ENCODE assay signal across 13 mouse cellular contexts in genomic region chr7:121677105-121677753, GRCm38 (mm10). TPM values are rescaled to one million over a fixed set of nuclear protein-coding genes. Genes with fewer than 3 reads are reported as not detected.
DNase-seq lines count a peak whose midpoint lies in the region; TF ChIP-seq lines count a peak whose summit lies in the region.
"Had no signal": no experiment of that assay in that cellular context is flagged by ENCODE, and none has a peak within 500 bp of the region (broad histone marks: within the 10 kb centered on the region; RNA-seq: fewer than 3 reads in every experiment).

No protein-coding gene starts in this region.

- no peak for TF ChIP-seq CTCF in brain, embryonic 14.5 days (IDR thresholded peaks at IDR 0.05; ENCODE audit: borderline replicate concordance, extremely low read depth, insufficient read depth, insufficient read length)

- no peak for TF ChIP-seq POLR2A in brain, embryonic 14.5 days (IDR thresholded peaks at IDR 0.05; ENCODE audit: borderline replicate concordance, extremely low read depth, insufficient read depth, insufficient read length, poor library complexity, severe bottlenecking)

- intact Hi-C loops in left cerebral cortex, postnatal 4 days (cut with DNase I): no loop called here
- intact Hi-C loops in heart, postnatal 25 days (cut with DNase I): no loop called here

- DNase-seq in cerebellum, adult 11 months: peak; percentile 17
- no peak for DNase-seq in cerebellum, adult 8-10 months
- peak; percentile 49 for DNase-seq in left cerebral cortex, postnatal 4 days
- DNase-seq in left cerebral cortex, adult 11 months (ENCODE audit: low spot score): no peak
- peak; percentile 81 for DNase-seq in brain, embryonic 14.5 days (ENCODE audit: low read depth)
- peak; percentile 31 for DNase-seq in kidney, adult 9 months
- DNase-seq in embryo, embryonic 11 days: no peak
- no peak for DNase-seq in heart, postnatal 25 days (ENCODE audit: low spot score)
- DNase-seq: right cerebral cortex, adult 18-20 months had no signal

RNA-seq across cellular contexts. Expression of gene Usp31, which starts 29.8 kb away (rescaled TPM):
- 10 to 100 TPM; 36.3 to 38.1 TPM for total RNA-seq in left cerebral cortex, postnatal 4 days (2021)
- polyA plus RNA-seq in brain, embryonic 14.5 days (2012; rRNA removed): 10.1 and 13.2 TPM in 2 replicates
- 1 to 10 TPM; 8.1 to 9.7 TPM for total RNA-seq in heart, postnatal 25 days (2021)

RNA-seq across cellular contexts. Expression of gene Scnn1g, which starts 57.0 kb away (rescaled TPM):
- total RNA-seq in left cerebral cortex, postnatal 4 days (2021): not detected
- 0.04 TPM in 1 of 2 replicates, not detected in the other for polyA plus RNA-seq in brain, embryonic 14.5 days (2012; rRNA removed)
- total RNA-seq in heart, postnatal 25 days (2021): not detected
- total RNA-seq: common myeloid progenitor, adult 5-6 weeks; heart, adult 8-10 months had no signal
- polyA plus RNA-seq: C2C12; inflammation-experienced regulatory T-cells, adult 6 months had no signal

Comparison
In these comparisons a context has a peak if more than half of its experiments do, and no peak if none do; other contexts are left out.
1. DNase-seq: peak in cerebellum, adult 11 months (single experiment), left cerebral cortex, postnatal 4 days (single experiment), brain, embryonic 14.5 days (single experiment) and kidney, adult 9 months (single experiment); none in cerebellum, adult 8-10 months (single experiment), left cerebral cortex, adult 11 months (single experiment), embryo, embryonic 11 days (single experiment) and heart, postnatal 25 days (single experiment).